Mouse (Mus musculus): ENCODE measurements at regions not wholly inside any gene's neighbourhood (a gene's known extent, or its start where the extent isn't known, plus 50 kb on each side); places are given as distances from the start of the nearest gene placed in this dataset.
"Not testable (repeated sequence)": the region's sequence is repeated elsewhere in the genome, so short reads cannot be mapped to it uniquely, and the experiment has no call there.

DNA sequence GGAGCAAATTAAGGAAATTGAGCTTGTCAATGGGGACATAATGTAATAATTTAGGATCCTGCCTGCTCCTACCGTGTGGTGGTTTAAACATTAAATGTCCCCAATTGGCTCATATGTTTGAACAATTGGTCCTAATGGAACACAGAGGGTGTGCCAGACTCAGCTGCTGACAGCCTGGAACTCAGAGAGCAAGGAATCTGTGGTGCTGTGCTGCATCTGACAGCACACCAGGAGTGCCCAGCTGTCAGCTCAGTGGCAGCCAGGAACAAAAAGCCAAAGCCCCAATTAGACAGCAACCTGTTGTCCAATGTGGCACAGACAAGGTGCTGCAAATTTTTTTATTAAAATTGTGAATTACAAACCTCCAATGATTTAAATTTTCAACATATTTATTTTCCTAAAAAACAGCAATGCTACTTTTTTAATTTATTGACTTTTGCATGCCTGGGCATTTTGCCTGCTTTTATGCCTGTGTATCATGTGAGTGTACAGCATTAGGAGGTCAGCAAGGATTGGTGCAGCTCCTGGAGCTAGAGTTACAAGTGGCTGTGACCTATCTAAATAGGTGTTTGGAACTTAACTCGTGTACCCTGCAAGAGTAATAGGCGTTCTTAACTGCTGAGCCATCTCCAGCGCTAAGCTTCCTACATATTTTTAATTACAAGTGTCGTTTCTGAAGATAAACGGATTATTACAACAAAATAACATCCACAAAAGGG lies 724.5 kb upstream of the Adam24 start:
- Histone ChIP-seq H3K4me2 (no peak overlapping the region), H3K4me1 (ENCODE audit: insufficient read depth) (no peaks in the 10 kb centered on the region), H3K36me3 (ENCODE audit: insufficient read depth) (no peaks in the 10 kb centered on the region), H3K9me3 (ENCODE audit: low read depth, low read length) (no peaks in the 10 kb centered on the region), H3K9ac (no peak overlapping the region), H3K27ac (ENCODE audit: low read depth) (no peak overlapping the region), H3K27me3 (ENCODE audit: insufficient read depth, low read length) (no peaks in the 10 kb centered on the region), H3K4me3 (ENCODE audit: low read depth, low read length) (no peak overlapping the region)
- 54% methylated on average over 6 of the region's 6 CpGs for WGBS
- no peak for DNase-seq
- no peak for ATAC-seq (ENCODE audit: insufficient read depth)
- no peak for TF ChIP-seq CTCF (IDR thresholded peaks at IDR 0.05; ENCODE audit: low read depth)

DNA sequence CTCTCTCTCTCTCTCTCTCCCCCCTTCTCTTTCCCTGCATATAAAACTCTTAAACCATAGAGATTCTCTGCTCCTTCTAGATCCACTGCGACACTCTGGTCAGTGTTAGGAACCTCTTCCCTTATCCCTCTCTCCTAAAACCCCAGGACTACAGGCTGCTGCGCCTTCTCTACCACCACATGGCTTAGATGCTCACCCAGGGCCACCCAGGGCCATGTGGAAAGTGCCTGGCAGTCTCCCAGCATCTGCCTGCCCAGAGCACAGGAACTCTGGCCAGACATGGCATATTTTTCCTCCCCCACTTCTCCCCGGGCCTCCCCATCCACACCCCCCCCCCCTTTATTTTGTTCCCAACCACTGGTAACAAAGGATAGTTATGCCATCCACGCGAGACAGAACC lies 720.4 kb upstream of the Adam24 start:
- Histone ChIP-seq H3K9me3 (ENCODE audit: low read depth, low read length) (no peaks in the 10 kb centered on the region), H3K4me1 (ENCODE audit: insufficient read depth) (no peaks in the 10 kb centered on the region), H3K36me3 (ENCODE audit: insufficient read depth) (no peaks in the 10 kb centered on the region), H3K9ac (no peak overlapping the region), H3K27ac (ENCODE audit: low read depth) (no peak overlapping the region), H3K4me2 (no peak overlapping the region), H3K4me3 (ENCODE audit: low read depth, low read length) (no peak overlapping the region), H3K27me3 (ENCODE audit: insufficient read depth, low read length) (no peaks in the 10 kb centered on the region)
- 61% methylated on average over 5 of the region's 5 CpGs for WGBS
- ATAC-seq (ENCODE audit: insufficient read depth) (no peak), DNase-seq (no peak)
- TF ChIP-seq CTCF (IDR thresholded peaks at IDR 0.05; ENCODE audit: low read depth), result no peak

DNA sequence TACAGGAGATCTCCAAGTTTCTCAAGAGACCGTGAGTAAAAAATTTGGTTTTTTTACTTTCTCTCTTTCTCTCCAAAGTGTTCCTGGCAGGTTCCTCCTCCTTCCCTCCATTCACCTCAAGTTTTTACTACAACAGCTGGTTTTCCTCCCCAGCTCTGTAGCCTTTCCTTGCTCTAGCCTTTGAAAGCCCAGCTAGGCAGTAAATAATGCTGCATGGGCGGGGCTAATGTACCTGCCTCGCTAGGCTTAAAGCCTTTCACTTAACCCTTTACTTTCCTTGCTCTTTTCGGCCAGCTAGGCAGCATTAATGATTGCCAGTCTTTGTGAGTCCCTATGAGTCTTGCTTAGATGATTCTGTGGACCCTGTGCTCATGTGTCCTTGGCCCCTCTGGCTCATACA lies 720.0 kb upstream of the Adam24 start:
- ATAC-seq (ENCODE audit: insufficient read depth), result no peak
- H3K27me3 ChIP-seq (ENCODE audit: insufficient read depth, low read length), result no peaks in the 10 kb centered on the region
- DNase-seq, result no peak
- H3K27ac ChIP-seq (ENCODE audit: low read depth), result no peak overlapping the region
- H3K4me2 ChIP-seq, result no peak overlapping the region
- no peaks in the 10 kb centered on the region for H3K36me3 ChIP-seq (ENCODE audit: insufficient read depth)
- WGBS, result 38% methylated on average over 4 of the region's 4 CpGs
- H3K4me1 ChIP-seq (ENCODE audit: insufficient read depth), result no peaks in the 10 kb centered on the region
- no peak overlapping the region for H3K4me3 ChIP-seq (ENCODE audit: low read depth, low read length)
- no peak overlapping the region for H3K9ac ChIP-seq
- no peaks in the 10 kb centered on the region for H3K9me3 ChIP-seq (ENCODE audit: low read depth, low read length)
- TF ChIP-seq CTCF (IDR thresholded peaks at IDR 0.05; ENCODE audit: low read depth), result no peak

DNA sequence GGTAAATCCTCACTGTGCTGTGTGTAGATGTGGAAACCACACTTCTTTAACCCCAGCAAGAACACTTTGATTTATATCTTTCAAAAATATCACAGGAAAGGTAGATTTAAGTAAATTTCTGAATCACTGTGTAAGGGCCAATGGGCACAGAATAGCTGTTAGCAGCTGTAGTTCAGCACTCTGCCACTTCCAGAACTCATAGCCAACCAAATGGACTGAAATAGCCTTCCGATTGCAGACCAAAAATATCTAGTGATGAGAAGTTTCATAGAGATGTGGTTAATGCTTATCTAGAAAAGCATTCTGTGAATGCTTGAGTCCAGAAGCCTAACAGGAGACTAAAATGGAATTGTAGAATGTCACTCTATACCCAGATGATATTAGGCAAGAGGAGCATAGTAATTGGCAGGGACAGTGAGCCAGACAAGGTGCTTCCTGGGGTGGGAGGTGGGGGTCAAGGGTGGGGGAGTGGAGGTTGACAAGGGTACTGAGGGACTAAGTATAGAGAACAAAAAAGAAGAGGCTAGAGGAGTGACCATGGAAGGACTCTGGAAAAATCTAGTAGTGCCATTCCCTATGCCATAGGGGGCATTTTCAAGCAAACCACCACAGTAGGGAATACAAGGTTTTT lies 669.6 kb upstream of the Adam24 start:
- TF ChIP-seq CTCF (IDR thresholded peaks at IDR 0.05; ENCODE audit: low read depth), result no peak
- H3K27ac ChIP-seq (ENCODE audit: low read depth), result no peak overlapping the region
- WGBS, result 84% methylated on average over 1 of the region's 1 CpGs

DNA sequence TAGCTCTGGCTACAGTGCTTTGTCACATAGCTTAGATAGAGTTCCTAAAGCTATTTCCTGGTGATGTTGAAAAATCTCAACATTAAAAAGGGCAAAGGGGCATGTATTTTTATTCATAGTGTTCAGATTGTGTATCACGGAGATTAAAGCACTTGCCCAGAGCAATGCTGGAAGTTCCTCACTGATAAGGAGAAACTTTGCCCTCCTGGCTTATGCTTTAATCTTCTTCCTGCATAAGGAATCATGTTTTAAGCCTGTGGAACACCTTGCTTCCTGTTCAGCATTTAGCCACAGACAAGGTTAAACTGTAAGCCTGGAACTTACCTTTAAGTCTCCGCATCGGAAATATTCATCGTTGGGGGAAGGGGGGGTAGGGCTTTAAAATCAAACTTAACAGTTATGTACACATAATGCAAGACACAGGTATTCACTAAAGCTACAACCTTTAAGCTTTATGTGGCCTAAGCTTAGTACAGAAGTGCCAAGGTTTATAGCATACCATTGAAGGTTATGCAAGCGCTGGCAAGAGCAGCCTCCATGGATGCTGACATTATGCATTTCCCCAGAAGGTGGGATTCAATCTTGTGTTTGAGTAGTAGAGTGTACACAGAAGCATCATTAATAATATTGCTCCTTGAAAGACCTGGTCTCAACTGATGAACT lies 655.5 kb upstream of the Adam24 start:
- no peak overlapping the region for H3K9ac ChIP-seq
- no peak for TF ChIP-seq CTCF (IDR thresholded peaks at IDR 0.05; ENCODE audit: low read depth)
- no peak overlapping the region for H3K27ac ChIP-seq (ENCODE audit: low read depth)
- no peaks in the 10 kb centered on the region for H3K4me1 ChIP-seq (ENCODE audit: insufficient read depth)
- H3K4me3 ChIP-seq (ENCODE audit: low read depth, low read length), result no peak overlapping the region
- no peaks in the 10 kb centered on the region for H3K36me3 ChIP-seq (ENCODE audit: insufficient read depth)
- H3K27me3 ChIP-seq (ENCODE audit: insufficient read depth, low read length), result no peaks in the 10 kb centered on the region
- no peaks in the 10 kb centered on the region for H3K9me3 ChIP-seq (ENCODE audit: low read depth, low read length)
- DNase-seq (peak; percentile 2), ATAC-seq (ENCODE audit: insufficient read depth) (no peak)
- 74% methylated on average over 5 of the region's 5 CpGs for WGBS
- H3K4me2 ChIP-seq, result no peak overlapping the region

More for the DNA sequence above, 669.6 kb upstream of the Adam24 start:
- H3K9me3 ChIP-seq (ENCODE audit: low read depth, low read length), result no peaks in the 10 kb centered on the region
- H3K4me1 ChIP-seq (ENCODE audit: insufficient read depth), result no peaks in the 10 kb centered on the region
- no peaks in the 10 kb centered on the region for H3K27me3 ChIP-seq (ENCODE audit: insufficient read depth, low read length)
- H3K4me3 ChIP-seq (ENCODE audit: low read depth, low read length), result no peak overlapping the region
- no peak for DNase-seq
- H3K9ac ChIP-seq, result no peak overlapping the region
- no peak overlapping the region for H3K4me2 ChIP-seq
- H3K36me3 ChIP-seq (ENCODE audit: insufficient read depth), result no peaks in the 10 kb centered on the region
- no peak for ATAC-seq (ENCODE audit: insufficient read depth)

DNA sequence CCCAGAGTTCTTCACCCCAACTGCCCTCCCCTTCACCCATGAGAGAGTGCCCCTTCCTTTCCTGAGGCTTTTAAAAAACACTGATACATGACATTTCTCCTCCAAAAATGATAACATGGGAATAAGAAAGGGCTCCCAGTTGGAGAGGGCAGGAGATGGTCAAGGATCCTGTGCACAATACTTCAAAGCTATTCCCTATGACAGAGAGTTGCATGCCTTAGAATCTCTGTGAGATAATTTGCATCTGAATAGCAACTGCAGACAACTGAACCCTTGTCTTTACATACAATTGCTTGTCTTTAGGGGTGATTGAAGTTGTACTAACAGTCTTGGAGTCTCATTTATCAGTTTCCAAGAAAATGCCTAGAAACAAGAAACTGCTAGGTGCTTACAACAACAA lies 610.7 kb upstream of the Adam24 start:
- TF ChIP-seq CTCF (IDR thresholded peaks at IDR 0.05; ENCODE audit: low read depth), result no peak
- no peak for ATAC-seq (ENCODE audit: insufficient read depth)
- DNase-seq, result no peak
- Histone ChIP-seq H3K4me3 (ENCODE audit: low read depth, low read length) (no peak overlapping the region), H3K27ac (ENCODE audit: low read depth) (no peak overlapping the region), H3K36me3 (ENCODE audit: insufficient read depth) (no peaks in the 10 kb centered on the region), H3K9me3 (ENCODE audit: low read depth, low read length) (no peaks in the 10 kb centered on the region), H3K27me3 (ENCODE audit: insufficient read depth, low read length) (no peaks in the 10 kb centered on the region), H3K9ac (no peak overlapping the region), H3K4me2 (no peak overlapping the region), H3K4me1 (ENCODE audit: insufficient read depth) (no peaks in the 10 kb centered on the region)

DNA sequence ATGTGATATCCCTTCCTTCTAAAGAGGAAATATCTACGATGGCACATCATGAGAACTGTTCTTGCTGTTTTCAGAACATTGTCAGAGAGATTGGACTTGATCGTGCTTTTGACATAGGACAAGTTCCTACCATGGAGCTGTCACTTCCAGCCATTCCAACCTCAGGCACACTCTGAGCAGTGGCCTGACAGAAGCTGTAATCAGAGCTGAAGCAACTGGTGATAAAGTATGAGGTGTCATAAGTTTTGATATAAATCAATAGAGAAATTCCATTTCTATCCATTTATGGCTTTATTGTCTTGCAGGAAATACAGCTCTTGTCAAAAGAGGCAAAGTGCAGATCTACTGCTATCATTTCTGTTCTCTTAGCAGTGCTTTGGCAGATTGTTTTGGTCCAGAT lies 603.7 kb upstream of the Adam24 start:
- WGBS, result 65% methylated on average over 2 of the region's 2 CpGs
- H3K4me1 ChIP-seq (ENCODE audit: insufficient read depth), result no peaks in the 10 kb centered on the region
- DNase-seq (no peak), ATAC-seq (ENCODE audit: insufficient read depth) (no peak)
- H3K4me3 ChIP-seq (ENCODE audit: low read depth, low read length), result no peak overlapping the region
- no peak overlapping the region for H3K4me2 ChIP-seq
- TF ChIP-seq CTCF (IDR thresholded peaks at IDR 0.05; ENCODE audit: low read depth), result no peak
- H3K9me3 ChIP-seq (ENCODE audit: low read depth, low read length), result no peaks in the 10 kb centered on the region
- H3K36me3 ChIP-seq (ENCODE audit: insufficient read depth), result no peaks in the 10 kb centered on the region
- no peaks in the 10 kb centered on the region for H3K27me3 ChIP-seq (ENCODE audit: insufficient read depth, low read length)
- no peak overlapping the region for H3K9ac ChIP-seq
- no peak overlapping the region for H3K27ac ChIP-seq (ENCODE audit: low read depth)

DNA sequence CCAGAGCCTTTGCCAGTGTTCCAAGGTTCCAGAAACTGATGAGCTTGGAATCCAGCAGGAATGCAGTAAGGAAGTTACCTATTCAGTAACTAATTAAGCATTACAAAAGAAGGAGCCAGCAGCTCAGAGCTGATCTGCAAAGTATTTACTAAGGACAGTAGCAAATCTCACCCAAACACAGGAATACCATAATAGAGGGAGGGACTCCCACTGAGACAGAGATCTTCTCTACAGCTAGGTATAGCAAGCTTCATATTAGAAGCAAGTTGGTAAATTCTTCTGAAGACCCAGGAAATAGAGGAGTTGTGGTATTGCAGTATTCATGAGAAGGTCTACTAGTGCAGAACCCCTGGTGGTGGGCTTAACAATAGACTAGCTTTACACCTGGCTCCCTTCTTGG lies 593.9 kb upstream of the Adam24 start:
- not testable (repeated sequence) for H3K36me3 ChIP-seq (ENCODE audit: insufficient read depth); H3K9ac ChIP-seq; H3K4me2 ChIP-seq; H3K27ac ChIP-seq (ENCODE audit: low read depth); H3K4me3 ChIP-seq (ENCODE audit: low read depth, low read length); H3K9me3 ChIP-seq (ENCODE audit: low read depth, low read length); H3K4me1 ChIP-seq (ENCODE audit: insufficient read depth); H3K27me3 ChIP-seq (ENCODE audit: insufficient read depth, low read length); DNase-seq; ATAC-seq (ENCODE audit: insufficient read depth)

Measured in lung, embryonic 14.5 days (tissue).